Mouse (Mus musculus): ENCODE data around the gene Sord. TPM values are rescaled to one million over a fixed set of nuclear protein-coding genes. Genes with fewer than 3 reads are reported as not detected.

The Sord gene
- polyA plus RNA-seq, 1 experiment: 19.8 TPM

- TF ChIP-seq POLR2A (IDR thresholded peaks at IDR 0.05; ENCODE audit: extremely low read depth, insufficient read depth, low read length): no peak
- no peak for TF ChIP-seq CTCF (IDR thresholded peaks at IDR 0.05; ENCODE audit: extremely low read depth, insufficient read depth, low read length)
- no peak overlapping the region for H3K4me3 ChIP-seq (ENCODE audit: insufficient read depth, low read length)
- no peaks in the 10 kb centered on the region for H3K4me1 ChIP-seq (ENCODE audit: control insufficient read depth, insufficient read depth, low read length)
- no peak overlapping the region for H3K27ac ChIP-seq (ENCODE audit: insufficient read depth, low read length)
These were observed 16.3 kb upstream of the Sord start for GRCm38 (mm10) chr2:122218234-122218633.

- no peaks in the 10 kb centered on the region for H3K4me1 ChIP-seq (ENCODE audit: control insufficient read depth, insufficient read depth, low read length)
- H3K4me3 ChIP-seq (ENCODE audit: insufficient read depth, low read length): no peak overlapping the region
- H3K27ac ChIP-seq (ENCODE audit: insufficient read depth, low read length): no peak overlapping the region
- TF ChIP-seq POLR2A (IDR thresholded peaks at IDR 0.05; ENCODE audit: extremely low read depth, insufficient read depth, low read length) (no peak), CTCF (IDR thresholded peaks at IDR 0.05; ENCODE audit: extremely low read depth, insufficient read depth, low read length) (no peak)
These were observed 13.2 kb upstream of the Sord start for GRCm38 (mm10) chr2:122221378-122221777.

- Histone ChIP-seq H3K27ac (ENCODE audit: insufficient read depth, low read length) (no peak overlapping the region), H3K4me3 (ENCODE audit: insufficient read depth, low read length) (no peak overlapping the region), H3K4me1 (ENCODE audit: control insufficient read depth, insufficient read depth, low read length) (no peaks in the 10 kb centered on the region)
- TF ChIP-seq CTCF (IDR thresholded peaks at IDR 0.05; ENCODE audit: extremely low read depth, insufficient read depth, low read length): no peak
- TF ChIP-seq POLR2A (IDR thresholded peaks at IDR 0.05; ENCODE audit: extremely low read depth, insufficient read depth, low read length): no peak
These were observed 12.8 kb upstream of the Sord start for GRCm38 (mm10) chr2:122221798-122222197.

GRCm38 (mm10) chr2:122222272-122222671, 12.3 kb upstream of the Sord start:
- Histone ChIP-seq H3K27ac (ENCODE audit: insufficient read depth, low read length) (no peak overlapping the region), H3K4me1 (ENCODE audit: control insufficient read depth, insufficient read depth, low read length) (no peaks in the 10 kb centered on the region)
- TF ChIP-seq CTCF (IDR thresholded peaks at IDR 0.05; ENCODE audit: extremely low read depth, insufficient read depth, low read length): no peak
- TF ChIP-seq POLR2A (IDR thresholded peaks at IDR 0.05; ENCODE audit: extremely low read depth, insufficient read depth, low read length): no peak

GRCm38 (mm10) chr2:122223654-122224053, 10.9 kb upstream of the Sord start:
- Histone ChIP-seq H3K4me3 (ENCODE audit: insufficient read depth, low read length) (no peak overlapping the region), H3K27ac (ENCODE audit: insufficient read depth, low read length) (no peak overlapping the region), H3K4me1 (ENCODE audit: control insufficient read depth, insufficient read depth, low read length) (no peaks in the 10 kb centered on the region)
- no peak for TF ChIP-seq POLR2A (IDR thresholded peaks at IDR 0.05; ENCODE audit: extremely low read depth, insufficient read depth, low read length)
- TF ChIP-seq CTCF (IDR thresholded peaks at IDR 0.05; ENCODE audit: extremely low read depth, insufficient read depth, low read length): no peak

More at GRCm38 (mm10) chr2:122222272-122222671, 12.3 kb upstream of the Sord start:
- H3K4me3 ChIP-seq (ENCODE audit: insufficient read depth, low read length): no peak overlapping the region

GRCm38 (mm10) chr2:122230395-122230794, 4.2 kb upstream of the Sord start:
- no peak for TF ChIP-seq POLR2A (IDR thresholded peaks at IDR 0.05; ENCODE audit: extremely low read depth, insufficient read depth, low read length)
- TF ChIP-seq CTCF (IDR thresholded peaks at IDR 0.05; ENCODE audit: extremely low read depth, insufficient read depth, low read length): no peak
- Histone ChIP-seq H3K27ac (ENCODE audit: insufficient read depth, low read length) (no peak overlapping the region), H3K4me3 (ENCODE audit: insufficient read depth, low read length) (no peak overlapping the region), H3K4me1 (ENCODE audit: control insufficient read depth, insufficient read depth, low read length) (no peaks in the 10 kb centered on the region)

GRCm38 (mm10) chr2:122231616-122232015, 2.9 kb upstream of the Sord start:
- Histone ChIP-seq H3K27ac (ENCODE audit: insufficient read depth, low read length) (no peak overlapping the region), H3K4me3 (ENCODE audit: insufficient read depth, low read length) (no peak overlapping the region)
- TF ChIP-seq CTCF (IDR thresholded peaks at IDR 0.05; ENCODE audit: extremely low read depth, insufficient read depth, low read length) (no peak), POLR2A (IDR thresholded peaks at IDR 0.05; ENCODE audit: extremely low read depth, insufficient read depth, low read length) (no peak)

GRCm38 (mm10) chr2:122233341-122233740, 1.2 kb upstream of the Sord start:
- Histone ChIP-seq H3K4me3 (ENCODE audit: insufficient read depth, low read length) (no peak overlapping the region; the same call in 1 of the 2 replicates), H3K4me1 (ENCODE audit: control insufficient read depth, insufficient read depth, low read length) (peaks cover 1% of the 10 kb centered on the region; the same call in 1 of the 2 replicates), H3K27ac (ENCODE audit: insufficient read depth, low read length) (no peak overlapping the region)
- no peak for TF ChIP-seq CTCF (IDR thresholded peaks at IDR 0.05; ENCODE audit: extremely low read depth, insufficient read depth, low read length)
- no peak for TF ChIP-seq POLR2A (IDR thresholded peaks at IDR 0.05; ENCODE audit: extremely low read depth, insufficient read depth, low read length)

More at GRCm38 (mm10) chr2:122231616-122232015, 2.9 kb upstream of the Sord start:
- H3K4me1 ChIP-seq (ENCODE audit: control insufficient read depth, insufficient read depth, low read length): no peaks in the 10 kb centered on the region

- Histone ChIP-seq H3K4me1 (ENCODE audit: control insufficient read depth, insufficient read depth, low read length) (peaks cover 1% of the 10 kb centered on the region; the same call in 1 of the 2 replicates), H3K4me3 (ENCODE audit: insufficient read depth, low read length) (peak overlapping the region; percentile 54), H3K27ac (ENCODE audit: insufficient read depth, low read length) (no peak overlapping the region)
- no peak for TF ChIP-seq CTCF (IDR thresholded peaks at IDR 0.05; ENCODE audit: extremely low read depth, insufficient read depth, low read length)
- no peak for TF ChIP-seq POLR2A (IDR thresholded peaks at IDR 0.05; ENCODE audit: extremely low read depth, insufficient read depth, low read length)
These were observed 591 bp upstream of the Sord start for GRCm38 (mm10) chr2:122233759-122234557.

GRCm38 (mm10) chr2:122235425-122235824, 876 bp downstream of the Sord start:
- peak overlapping the region; percentile 54; the same call in 1 of the 2 replicates for H3K4me3 ChIP-seq (ENCODE audit: insufficient read depth, low read length)
- H3K27ac ChIP-seq (ENCODE audit: insufficient read depth, low read length): no peak overlapping the region
- peaks cover 1% of the 10 kb centered on the region; the same call in 1 of the 2 replicates for H3K4me1 ChIP-seq (ENCODE audit: control insufficient read depth, insufficient read depth, low read length)
- no peak for TF ChIP-seq POLR2A (IDR thresholded peaks at IDR 0.05; ENCODE audit: extremely low read depth, insufficient read depth, low read length)
- TF ChIP-seq CTCF (IDR thresholded peaks at IDR 0.05; ENCODE audit: extremely low read depth, insufficient read depth, low read length): no peak
